Mouse (Mus musculus) megakaryocyte-erythroid progenitor cell, adult 5-6 weeks (primary cell): ENCODE results near the gene Hapln1. TPM values are rescaled to one million over a fixed set of nuclear protein-coding genes. Genes with fewer than 3 reads are reported as not detected.
A peak's percentile ranks its signal among the peaks of the same experiment; 100 is the strongest.

ENCODE experiments used
- ATAC-seq: replicated peaks from 2 replicates; pipeline ENCODE4 v1.8.0; 2016; ENCODE audit warnings: mild to moderate bottlenecking, inconsistent platforms; ENCODE audit not compliant: severe bottlenecking, poor library complexity, low FRiP score, low TSS enrichment
- total RNA-seq, 2 experiments: library from RNA; stranded (forward) in 1 of 2; stranded (reverse) in 1 of 2; fragments of 200-1000, 215-1000 nt in 1 of 2; fragments of >200 nt in 1 of 2; fragmentation: Nextera tagmentation in 1 of 2; gene quantifications; 2 replicates each; pipeline ENCODE4 v1.2.3; 2014 to 2017

Hapln1 gene
- total RNA-seq, 2 experiments from 2014 or later = not detected

- ATAC-seq = no peak
These were observed 45.5 kb downstream of the Hapln1 start for GRCm38 (mm10) chr13:89585144-89585543.

GRCm38 (mm10) chr13:89595105-89595504, 55.5 kb downstream of the Hapln1 start:
- no peak for ATAC-seq

GRCm38 (mm10) chr13:89597354-89597753, 57.8 kb downstream of the Hapln1 start:
- ATAC-seq = no peak

- no peak for ATAC-seq
These were observed 60.9 kb downstream of the Hapln1 start for GRCm38 (mm10) chr13:89600466-89600865.

GRCm38 (mm10) chr13:89603336-89603735, 63.7 kb downstream of the Hapln1 start:
- ATAC-seq = no peak

GRCm38 (mm10) chr13:89607399-89607798, 67.8 kb downstream of the Hapln1 start:
- no peak for ATAC-seq

- ATAC-seq = no peak
These were observed 79.5 kb downstream of the Hapln1 start for GRCm38 (mm10) chr13:89619064-89619463.

- peak; percentile 87 for ATAC-seq
These were observed 94.6 kb downstream of the Hapln1 start for GRCm38 (mm10) chr13:89634137-89634683.

GRCm38 (mm10) chr13:89637012-89637411, 97.4 kb downstream of the Hapln1 start:
- ATAC-seq = no peak

- ATAC-seq = no peak
These were observed 106.0 kb downstream of the Hapln1 start for GRCm38 (mm10) chr13:89645589-89645988.

- no peak for ATAC-seq
These were observed 113.2 kb downstream of the Hapln1 start for GRCm38 (mm10) chr13:89652773-89653172.

GRCm38 (mm10) chr13:89653279-89653678, 113.7 kb downstream of the Hapln1 start:
- ATAC-seq = no peak

- ATAC-seq = no peak
These were observed 117.5 kb downstream of the Hapln1 start for GRCm38 (mm10) chr13:89657046-89657445.

Other genes with a start within 250 kb of the Hapln1 start
- 0.76 and 0.79 TPM in 2 replicates for gene Vcan, start 202.7 kb downstream of the Hapln1 start, total RNA-seq (2014; fragmentation: Nextera tagmentation)
- gene Vcan, start 202.7 kb downstream of the Hapln1 start, total RNA-seq (2017) = 0.19 TPM in 1 of 2 replicates, not detected in the other